Mouse (Mus musculus) forebrain, embryonic 13.5 days (tissue): ENCODE measurements around the gene Ifi35. TPM values are rescaled to one million over a fixed set of nuclear protein-coding genes. Genes with fewer than 3 reads are reported as not detected.
"Not testable (repeated sequence)": the region's sequence is repeated elsewhere in the genome, so short reads cannot be mapped to it uniquely, and the experiment has no call there.

Source experiments
- ATAC-seq: fragments of 200-750 bp; cut with Nextera tagmentation; 2 replicates; pipeline ENCODE4 v1.8.0; 2017
- H3K27ac ChIP-seq: fragments of 300-500 bp; sonication (generic); 2 replicates; pipeline ENCODE4 v1.5.1; 2015; ENCODE audit warnings: inconsistent platforms, mild to moderate bottlenecking, moderate library complexity
- H3K27me3 ChIP-seq: fragments of 300-500 bp; sonication (generic); 2 replicates; pipeline ENCODE4 v1.6.1; 2015; ENCODE audit warnings: mild to moderate bottlenecking, inconsistent platforms
- H3K36me3 ChIP-seq: fragments of 300-500 bp; sonication (generic); 2 replicates; pipeline ENCODE4 v1.6.1; 2015; ENCODE audit warnings: mild to moderate bottlenecking, inconsistent platforms; ENCODE audit not compliant: poor library complexity, severe bottlenecking
- H3K4me1 ChIP-seq: fragments of 300-500 bp; sonication (generic); 2 replicates; pipeline ENCODE4 v1.6.1; 2015; ENCODE audit warnings: inconsistent platforms
- H3K4me2 ChIP-seq: fragments of 300-500 bp; sonication (generic); 2 replicates; pipeline ENCODE4 v1.6.1; 2015; ENCODE audit warnings: inconsistent platforms, mild to moderate bottlenecking, moderate library complexity
- H3K4me3 ChIP-seq: fragments of 300-500 bp; sonication (generic); 2 replicates; pipeline ENCODE4 v1.5.1; 2015; ENCODE audit warnings: mild to moderate bottlenecking, inconsistent platforms
- H3K9ac ChIP-seq: fragments of 300-500 bp; sonication (generic); 2 replicates; pipeline ENCODE4 v1.6.1; 2015; ENCODE audit warnings: mild to moderate bottlenecking, inconsistent platforms
- H3K9me3 ChIP-seq: fragments of 300-500 bp; sonication (generic); replicated peaks from 2 replicates; pipeline ENCODE4 v1.6.1; 2016; ENCODE audit warnings: inconsistent platforms
- WGBS: fragments of 180-500 bp; shearing (Covaris S2); methylation state at CpG from one replicate; pipeline ENCODE4 v1.1.7; 2015; 5-methylcytosine and 5-hydroxymethylcytosine counted together
- polyA plus RNA-seq: library from polyadenylated mRNA; unstranded; fragments of >200 nt; fragmentation: Nextera tagmentation; extraction: Ambion mirVana; gene quantifications from 2 replicates; pipeline ENCODE4 v1.2.1, GENCODE M21; 2015

Gene Ifi35
- polyA plus RNA-seq, 1 experiment from 2014 or later: 2.5 TPM

DNA sequence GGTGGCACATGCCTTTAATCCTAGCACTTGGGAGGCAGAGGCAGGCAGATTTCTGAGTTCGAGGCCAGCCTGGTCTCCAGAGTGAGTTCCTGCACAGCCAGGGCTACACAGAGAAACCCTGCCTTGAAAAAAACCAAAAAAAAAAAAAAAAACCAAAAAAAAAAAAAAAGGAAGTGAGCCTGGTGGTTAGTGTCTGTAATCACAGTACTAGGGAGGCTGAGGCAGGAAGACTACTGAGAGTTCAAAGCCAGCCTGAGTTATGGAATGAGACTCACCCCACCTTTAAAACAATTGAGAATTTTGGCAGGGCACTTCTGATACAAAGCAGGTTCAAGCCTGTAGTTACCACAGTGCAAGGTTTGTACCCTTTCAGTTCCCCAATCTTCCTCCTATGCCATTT is 25.5 kb downstream of the Ifi35 start:
- H3K27me3 ChIP-seq, H3K4me3 ChIP-seq, ATAC-seq, H3K9ac ChIP-seq, H3K4me2 ChIP-seq, H3K27ac ChIP-seq, H3K9me3 ChIP-seq: not testable (repeated sequence)
- Histone ChIP-seq H3K36me3 (peaks cover 11% of the 10 kb centered on the region), H3K4me1 (peaks cover 64% of the 10 kb centered on the region)
- 88% methylated on average over 1 of the region's 1 CpGs for WGBS

DNA sequence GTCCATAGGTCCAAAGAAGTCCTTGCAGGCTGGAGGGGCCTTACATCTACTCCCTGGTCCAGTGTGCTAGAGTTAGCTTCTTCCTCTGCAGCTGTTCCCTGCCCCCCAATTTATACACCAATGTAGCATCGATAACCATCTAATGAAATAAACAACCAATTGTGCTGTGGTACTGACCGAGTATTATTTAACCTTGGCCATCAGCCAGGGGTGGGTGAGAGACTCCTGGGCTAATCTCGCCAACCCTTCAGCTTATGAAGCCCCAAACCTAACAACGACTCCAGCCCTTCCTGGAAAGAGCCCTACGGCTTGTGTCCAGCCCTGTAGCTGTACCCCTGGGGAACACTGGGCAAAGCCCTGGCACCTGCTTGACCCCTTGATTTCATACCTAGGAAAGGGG is 26.1 kb downstream of the Ifi35 start:
- H3K27me3 ChIP-seq: no peaks in the 10 kb centered on the region
- WGBS: 65% methylated on average over 5 of the region's 5 CpGs

DNA sequence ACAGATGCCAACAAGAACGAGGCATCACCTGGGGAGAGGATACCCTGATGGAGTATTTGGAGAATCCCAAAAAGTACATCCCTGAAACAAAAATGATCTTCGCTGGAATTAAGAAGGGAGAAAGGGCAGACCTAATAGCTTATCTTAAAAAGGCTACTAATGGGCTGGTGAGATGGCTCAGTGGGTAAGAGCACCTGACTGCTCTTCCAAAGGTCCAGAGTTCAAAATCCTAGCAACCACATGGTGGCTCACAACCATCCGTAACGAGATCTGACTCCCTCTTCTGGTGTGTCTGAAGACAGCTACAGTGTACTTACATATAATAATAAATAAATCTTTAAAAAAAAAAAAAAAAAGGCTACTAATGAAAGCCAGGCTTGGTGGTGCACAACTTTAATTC is 28.2 kb downstream of the Ifi35 start:
- not testable (repeated sequence) for H3K9me3 ChIP-seq

More for the DNA sequence above, 26.1 kb downstream of the Ifi35 start:
- no peak overlapping the region for H3K4me2 ChIP-seq
- peaks cover 11% of the 10 kb centered on the region for H3K36me3 ChIP-seq
- H3K9ac ChIP-seq: no peak overlapping the region
- no peak overlapping the region for H3K4me3 ChIP-seq
- H3K9me3 ChIP-seq: no peaks in the 10 kb centered on the region
- no peak for ATAC-seq
- H3K4me1 ChIP-seq: peaks cover 66% of the 10 kb centered on the region
- H3K27ac ChIP-seq: peak overlapping the region; percentile 10; the same call in 1 of the 2 replicates

DNA sequence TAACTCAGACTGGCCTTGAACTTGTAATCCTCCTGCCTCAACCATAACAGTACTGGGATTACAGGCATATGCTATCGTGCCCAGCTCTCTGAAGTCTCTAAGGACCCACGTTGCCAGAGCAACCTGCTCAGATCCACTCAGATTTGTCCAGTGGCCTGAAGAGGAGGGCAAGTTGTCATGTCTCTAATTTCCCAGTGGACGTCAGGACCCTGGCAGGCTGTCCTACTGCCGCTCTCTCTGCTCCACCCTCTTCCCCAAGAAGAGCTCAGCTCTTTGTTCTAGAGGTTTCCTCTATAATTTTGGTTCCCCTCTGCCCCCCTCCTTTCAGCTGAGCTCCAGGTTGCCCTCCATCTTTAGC is 29.0 kb downstream of the Ifi35 start:
- Histone ChIP-seq H3K4me2 (peak overlapping the region; percentile 17; the same call in 1 of the 2 replicates), H3K36me3 (no peaks in the 10 kb centered on the region), H3K27ac (peak overlapping the region; percentile 92), H3K4me3 (no peak overlapping the region), H3K4me1 (peaks cover 49% of the 10 kb centered on the region), H3K9me3 (no peaks in the 10 kb centered on the region), H3K9ac (no peak overlapping the region), H3K27me3 (no peaks in the 10 kb centered on the region)
- 6% methylated on average over 4 of the region's 4 CpGs for WGBS
- peak; percentile 61 for ATAC-seq

More for the DNA sequence above, 28.2 kb downstream of the Ifi35 start:
- not testable (repeated sequence) for ATAC-seq, H3K4me3 ChIP-seq, H3K4me2 ChIP-seq, H3K27ac ChIP-seq, H3K9ac ChIP-seq, H3K36me3 ChIP-seq, H3K27me3 ChIP-seq
- peaks cover 57% of the 10 kb centered on the region for H3K4me1 ChIP-seq
- WGBS: 79% methylated on average over 4 of the region's 4 CpGs

DNA sequence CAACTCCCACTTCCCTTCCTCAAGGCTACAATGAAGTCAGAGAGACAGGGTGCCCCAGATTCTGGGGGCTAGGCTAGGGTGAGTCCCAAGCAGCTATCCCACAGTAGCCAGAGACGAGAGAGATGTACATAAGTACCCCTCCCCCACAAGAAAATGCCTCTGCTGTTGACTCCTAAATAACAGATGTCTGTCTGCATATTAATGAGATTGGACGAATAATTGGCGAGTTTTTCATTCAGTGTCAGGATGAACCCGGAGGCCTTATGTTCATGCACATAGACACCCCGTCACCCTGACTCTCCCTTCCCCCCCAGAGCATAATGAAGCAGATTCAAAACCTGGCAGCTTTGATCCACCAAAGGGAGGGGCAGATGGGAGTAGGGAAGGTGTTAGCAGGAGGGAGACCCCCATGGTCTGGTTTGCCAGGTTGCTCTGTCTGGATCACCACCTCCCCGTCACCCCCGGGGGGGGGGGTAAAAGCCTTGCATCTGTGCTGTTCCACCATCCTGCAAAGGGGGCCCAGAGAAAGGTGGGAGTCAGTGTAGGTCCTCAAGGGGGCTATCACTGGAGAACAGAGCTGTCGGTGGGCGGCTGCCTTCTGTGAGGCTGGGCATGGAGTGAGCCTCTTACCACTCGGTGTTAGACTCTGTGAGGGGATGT is 29.5 kb downstream of the Ifi35 start:
- peak; percentile 92 for ATAC-seq
- 13% methylated on average over 10 of the region's 10 CpGs for WGBS
- Histone ChIP-seq H3K27me3 (no peaks in the 10 kb centered on the region), H3K9me3 (no peaks in the 10 kb centered on the region), H3K4me1 (peaks cover 44% of the 10 kb centered on the region), H3K4me3 (no peak overlapping the region), H3K27ac (peak overlapping the region; percentile 92), H3K4me2 (peak overlapping the region; percentile 17), H3K9ac (no peak overlapping the region), H3K36me3 (no peaks in the 10 kb centered on the region)

DNA sequence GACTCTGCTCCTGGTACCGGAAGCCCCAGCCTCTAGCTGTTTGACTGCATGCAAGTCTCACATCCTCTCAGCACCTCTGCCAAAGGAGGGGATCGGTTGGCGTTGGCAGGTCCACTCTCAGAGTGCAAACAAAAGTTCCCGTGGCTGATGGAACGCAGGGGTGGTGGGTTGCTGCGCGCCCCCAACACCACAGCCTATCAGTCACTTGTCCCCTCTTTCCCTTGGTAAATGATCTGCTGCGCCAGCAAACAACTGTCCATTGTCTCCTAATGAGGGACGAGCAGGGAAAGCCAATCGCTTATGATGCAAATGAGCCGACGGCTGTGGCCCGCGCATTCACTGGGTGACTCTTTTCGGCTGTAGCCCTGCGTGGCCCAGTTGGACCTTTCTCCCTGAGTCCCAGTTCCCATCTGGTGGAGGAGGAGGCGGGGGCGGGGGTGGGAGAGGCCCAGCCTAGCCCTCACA is 31.0 kb downstream of the Ifi35 start:
- Histone ChIP-seq H3K9me3 (no peaks in the 10 kb centered on the region), H3K4me1 (peaks cover 43% of the 10 kb centered on the region), H3K4me2 (peak overlapping the region; percentile 52), H3K9ac (peak overlapping the region; percentile 57), H3K36me3 (no peaks in the 10 kb centered on the region), H3K4me3 (peak overlapping the region; percentile 16; the same call in 1 of the 2 replicates), H3K27ac (peak overlapping the region; percentile 92), H3K27me3 (no peaks in the 10 kb centered on the region)
- no peak for ATAC-seq
- 1% methylated on average over 18 of the region's 18 CpGs for WGBS

DNA sequence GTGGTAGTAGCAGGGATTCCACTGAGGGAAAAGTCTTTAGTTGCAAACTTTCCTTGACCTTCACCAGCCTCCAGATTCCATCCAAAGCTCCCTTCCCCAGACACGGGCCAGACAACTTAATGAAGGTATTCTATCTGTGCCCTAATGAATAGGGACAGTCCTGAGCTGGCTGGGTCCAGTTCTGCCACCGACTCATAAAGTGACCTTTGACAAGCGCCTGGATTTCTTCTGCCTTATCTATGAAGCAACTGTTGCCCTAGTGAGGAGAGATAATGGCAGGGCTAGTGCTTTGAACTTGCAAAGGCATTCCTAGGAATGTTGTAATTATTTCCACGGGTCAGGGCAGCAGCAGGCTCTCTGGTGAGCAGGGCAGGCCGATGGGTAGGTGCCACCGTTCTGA is 32.7 kb downstream of the Ifi35 start:
- Histone ChIP-seq H3K27me3 (no peaks in the 10 kb centered on the region), H3K4me2 (no peak overlapping the region), H3K36me3 (no peaks in the 10 kb centered on the region), H3K9ac (no peak overlapping the region), H3K27ac (no peak overlapping the region), H3K4me1 (peaks cover 44% of the 10 kb centered on the region), H3K4me3 (no peak overlapping the region), H3K9me3 (no peaks in the 10 kb centered on the region)
- no peak for ATAC-seq
- 69% methylated on average over 6 of the region's 6 CpGs for WGBS

DNA sequence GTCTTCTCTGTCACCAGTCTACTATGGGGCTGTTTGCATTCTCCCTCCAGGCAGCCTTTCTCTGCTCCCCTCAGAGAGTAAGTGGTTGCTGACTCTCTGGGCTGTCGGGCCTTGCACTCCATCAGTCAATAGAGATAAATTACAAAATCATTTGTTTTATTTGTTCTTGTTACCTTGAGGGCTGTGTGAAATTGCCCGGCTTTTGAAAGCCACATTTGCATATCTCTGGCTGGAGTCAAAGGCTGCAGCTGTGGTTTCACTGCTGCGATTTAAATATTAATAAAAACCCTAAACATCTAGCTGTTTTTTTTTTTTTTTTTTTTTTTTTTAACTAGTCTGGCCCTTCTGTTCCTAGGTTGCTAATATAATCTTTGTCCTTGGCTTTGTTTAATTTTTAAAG is 35.6 kb downstream of the Ifi35 start:
- 26% methylated on average over 3 of the region's 3 CpGs for WGBS
- Histone ChIP-seq H3K27ac (peak overlapping the region; percentile 73; the same call in 1 of the 2 replicates), H3K9ac (no peak overlapping the region), H3K4me2 (no peak overlapping the region), H3K27me3 (no peaks in the 10 kb centered on the region), H3K4me3 (no peak overlapping the region), H3K36me3 (peaks cover 9% of the 10 kb centered on the region; the same call in 1 of the 2 replicates), H3K4me1 (peaks cover 27% of the 10 kb centered on the region), H3K9me3 (no peaks in the 10 kb centered on the region)
- ATAC-seq: no peak; the same call in 1 of the 2 replicates

DNA sequence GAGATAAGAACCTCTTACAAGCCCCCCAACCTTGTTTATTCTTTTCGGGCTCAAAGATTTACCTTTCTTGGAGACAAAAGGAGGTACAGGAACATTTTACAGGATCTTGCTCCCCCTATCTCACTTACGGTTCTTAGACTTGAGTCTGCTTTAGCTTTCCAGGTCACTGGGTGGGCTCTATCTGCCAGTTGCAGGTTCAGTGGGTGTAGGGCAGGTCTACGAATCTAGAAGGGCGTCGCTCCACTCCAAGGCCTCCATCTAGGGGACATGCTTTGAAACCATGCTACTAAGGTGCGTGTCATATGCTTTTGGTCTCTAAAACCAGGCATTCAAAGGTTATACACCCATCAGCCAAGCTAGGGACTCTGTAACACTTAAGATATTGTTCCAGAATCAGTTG is 36.0 kb downstream of the Ifi35 start:
- Histone ChIP-seq H3K4me2 (no peak overlapping the region), H3K4me3 (no peak overlapping the region), H3K9me3 (no peaks in the 10 kb centered on the region), H3K36me3 (peaks cover 14% of the 10 kb centered on the region), H3K27me3 (no peaks in the 10 kb centered on the region), H3K27ac (peak overlapping the region; percentile 73), H3K4me1 (peaks cover 22% of the 10 kb centered on the region), H3K9ac (no peak overlapping the region)
- ATAC-seq: no peak
- 78% methylated on average over 6 of the region's 6 CpGs for WGBS

DNA sequence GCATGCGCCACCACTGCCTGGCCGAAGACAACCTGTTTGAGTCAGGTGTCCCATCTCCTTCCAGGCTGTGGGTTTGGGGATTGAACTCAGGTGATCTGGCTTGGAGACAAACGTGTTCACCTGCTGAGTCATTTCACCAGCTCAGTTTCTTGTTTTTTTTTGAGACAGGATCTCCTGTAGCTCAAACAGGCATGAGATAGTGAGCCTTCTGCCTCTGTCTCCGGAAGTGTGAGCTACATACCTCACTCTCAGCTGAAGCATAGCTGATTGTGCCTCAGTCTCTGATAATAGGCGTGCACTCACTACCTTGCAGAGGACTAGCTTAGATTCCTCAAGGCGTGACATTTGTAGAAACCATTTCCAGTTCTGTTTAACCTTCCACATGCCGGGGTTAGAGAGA is 36.6 kb downstream of the Ifi35 start:
- ATAC-seq: no peak
- H3K4me3 ChIP-seq: no peak overlapping the region
- H3K9ac ChIP-seq: no peak overlapping the region
- 91% methylated on average over 7 of the region's 7 CpGs for WGBS
- H3K27ac ChIP-seq: no peak overlapping the region
- no peaks in the 10 kb centered on the region for H3K27me3 ChIP-seq
- H3K4me2 ChIP-seq: no peak overlapping the region
- peaks cover 19% of the 10 kb centered on the region for H3K36me3 ChIP-seq
- H3K4me1 ChIP-seq: peaks cover 17% of the 10 kb centered on the region
- H3K9me3 ChIP-seq: no peaks in the 10 kb centered on the region

DNA sequence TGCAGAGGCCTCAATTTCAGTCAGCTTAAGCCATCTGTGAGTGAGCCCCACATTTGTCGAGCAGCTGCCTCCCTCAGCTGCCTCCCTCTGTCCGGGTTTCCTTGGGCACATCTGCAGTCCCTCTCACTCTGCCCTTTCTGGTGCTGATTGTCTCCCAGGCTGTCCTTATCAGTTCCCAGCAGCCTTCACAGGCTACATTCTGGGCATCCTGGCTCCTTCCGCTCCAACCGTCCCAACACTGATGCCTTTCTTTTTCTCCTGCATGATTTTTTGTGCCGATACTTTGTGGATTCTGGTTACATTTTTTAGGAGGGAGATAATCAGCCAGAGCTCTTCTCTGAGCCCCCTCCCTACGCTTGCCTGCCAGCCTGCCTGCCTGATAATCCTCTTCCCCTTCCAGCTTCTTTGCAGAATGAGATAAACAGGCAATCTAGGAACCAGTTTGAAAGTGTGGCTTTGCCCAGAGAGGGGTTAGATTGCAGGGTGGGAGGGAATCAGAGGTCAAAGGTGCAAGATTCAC is 37.4 kb downstream of the Ifi35 start:
- peak; percentile 43; the same call in 1 of the 2 replicates for ATAC-seq
- peaks cover 22% of the 10 kb centered on the region for H3K36me3 ChIP-seq
- peak overlapping the region; percentile 81 for H3K27ac ChIP-seq
- no peak overlapping the region for H3K4me3 ChIP-seq
- no peaks in the 10 kb centered on the region for H3K9me3 ChIP-seq
- no peaks in the 10 kb centered on the region for H3K27me3 ChIP-seq
- WGBS: 47% methylated on average over 6 of the region's 6 CpGs
- H3K4me2 ChIP-seq: no peak overlapping the region
- H3K9ac ChIP-seq: peak overlapping the region; percentile 50
- peaks cover 14% of the 10 kb centered on the region for H3K4me1 ChIP-seq

DNA sequence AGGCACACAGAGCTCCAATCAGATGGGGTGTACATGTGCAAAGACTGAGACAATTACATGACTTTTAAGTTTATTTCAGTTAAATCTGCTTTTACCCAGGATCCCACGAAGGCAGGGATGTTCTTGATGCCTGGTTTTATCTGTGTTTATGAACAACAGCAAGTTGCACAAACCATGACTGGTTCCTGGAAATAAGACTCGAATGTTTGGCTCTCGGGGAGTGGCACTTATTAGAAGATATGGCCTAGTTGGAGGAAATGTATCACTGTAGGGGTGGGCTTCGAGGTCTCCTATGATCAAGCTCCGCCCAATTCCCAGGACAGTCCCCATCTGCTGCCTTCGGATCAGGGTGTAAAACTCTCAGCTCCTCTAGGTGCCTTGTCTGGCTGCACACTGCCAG is 37.9 kb downstream of the Ifi35 start:
- no peak overlapping the region for H3K4me3 ChIP-seq
- WGBS: 85% methylated on average over 6 of the region's 6 CpGs
- ATAC-seq: no peak

More for the DNA sequence above, 37.9 kb downstream of the Ifi35 start:
- Histone ChIP-seq H3K27me3 (no peaks in the 10 kb centered on the region), H3K27ac (peak overlapping the region; percentile 81; the same call in 1 of the 2 replicates), H3K36me3 (peaks cover 22% of the 10 kb centered on the region), H3K9ac (no peak overlapping the region), H3K9me3 (no peaks in the 10 kb centered on the region), H3K4me1 (peaks cover 14% of the 10 kb centered on the region), H3K4me2 (no peak overlapping the region)
